Mouse (Mus musculus): ENCODE data around the gene Atp8a1. TPM values are rescaled to one million over a fixed set of nuclear protein-coding genes. Genes with fewer than 3 reads are reported as not detected.

Gene Atp8a1
- polyA plus RNA-seq, 1 experiment: 39.1 TPM

- Histone ChIP-seq H3K36me3 (replicated peaks; ENCODE audit: low read length) (peaks cover 94% of the 10 kb centered on the region), H3K27me3 (replicated peaks) (no peaks in the 10 kb centered on the region), H3K4me3 (replicated peaks) (no peak overlapping the region), H3K4me1 (peaks cover 45% of the 10 kb centered on the region), H3K9me3 (peaks cover 18% of the 10 kb centered on the region)
- TF ChIP-seq FLI1 (IDR thresholded peaks at IDR 0.05; ENCODE audit: low read length): no peak
- no peak for TF ChIP-seq GATA1 (IDR thresholded peaks at IDR 0.05; ENCODE audit: borderline replicate concordance, low read length)
Observed at GRCm38 (mm10) chr5:67735771-67736170, 111.5 kb downstream of the Atp8a1 start.

- H3K4me1 ChIP-seq: peaks cover 39% of the 10 kb centered on the region
- TF ChIP-seq FLI1 (IDR thresholded peaks at IDR 0.05; ENCODE audit: low read length) (no peak), GATA1 (IDR thresholded peaks at IDR 0.05; ENCODE audit: borderline replicate concordance, low read length) (no peak)
- peaks cover 94% of the 10 kb centered on the region for H3K36me3 ChIP-seq (replicated peaks; ENCODE audit: low read length)
- peaks cover 18% of the 10 kb centered on the region for H3K9me3 ChIP-seq
- H3K27me3 ChIP-seq (replicated peaks): no peaks in the 10 kb centered on the region
- H3K4me3 ChIP-seq (replicated peaks): no peak overlapping the region
Observed at GRCm38 (mm10) chr5:67733551-67734258, 113.5 kb downstream of the Atp8a1 start.

GRCm38 (mm10) chr5:67733150-67733549 lies 114.1 kb downstream of the Atp8a1 start:
- no peak overlapping the region for H3K4me3 ChIP-seq (replicated peaks)
- peaks cover 39% of the 10 kb centered on the region for H3K4me1 ChIP-seq
- H3K27me3 ChIP-seq (replicated peaks): no peaks in the 10 kb centered on the region
- peaks cover 94% of the 10 kb centered on the region for H3K36me3 ChIP-seq (replicated peaks; ENCODE audit: low read length)
- peaks cover 18% of the 10 kb centered on the region for H3K9me3 ChIP-seq
- TF ChIP-seq FLI1 (IDR thresholded peaks at IDR 0.05; ENCODE audit: low read length) (no peak), GATA1 (IDR thresholded peaks at IDR 0.05; ENCODE audit: borderline replicate concordance, low read length) (no peak)

- Histone ChIP-seq H3K4me3 (replicated peaks) (no peak overlapping the region), H3K9me3 (no peaks in the 10 kb centered on the region), H3K27me3 (replicated peaks) (no peaks in the 10 kb centered on the region), H3K4me1 (peaks cover 7% of the 10 kb centered on the region), H3K36me3 (replicated peaks; ENCODE audit: low read length) (peaks cover 95% of the 10 kb centered on the region)
- no peak for TF ChIP-seq FLI1 (IDR thresholded peaks at IDR 0.05; ENCODE audit: low read length)
- TF ChIP-seq GATA1 (IDR thresholded peaks at IDR 0.05; ENCODE audit: borderline replicate concordance, low read length): no peak
Observed at GRCm38 (mm10) chr5:67727755-67728154, 119.5 kb downstream of the Atp8a1 start.

GRCm38 (mm10) chr5:67726810-67727209 lies 120.4 kb downstream of the Atp8a1 start:
- no peaks in the 10 kb centered on the region for H3K27me3 ChIP-seq (replicated peaks)
- TF ChIP-seq FLI1 (IDR thresholded peaks at IDR 0.05; ENCODE audit: low read length) (no peak), GATA1 (IDR thresholded peaks at IDR 0.05; ENCODE audit: borderline replicate concordance, low read length) (no peak)
- H3K36me3 ChIP-seq (replicated peaks; ENCODE audit: low read length): peaks cover 96% of the 10 kb centered on the region
- no peaks in the 10 kb centered on the region; the same call in 1 of the 2 replicates for H3K4me1 ChIP-seq
- H3K4me3 ChIP-seq (replicated peaks): no peak overlapping the region
- H3K9me3 ChIP-seq: no peaks in the 10 kb centered on the region

- peaks cover 99% of the 10 kb centered on the region for H3K36me3 ChIP-seq (replicated peaks; ENCODE audit: low read length)
- TF ChIP-seq GATA1 (IDR thresholded peaks at IDR 0.05; ENCODE audit: borderline replicate concordance, low read length) (no peak), FLI1 (IDR thresholded peaks at IDR 0.05; ENCODE audit: low read length) (no peak)
- H3K9me3 ChIP-seq: no peaks in the 10 kb centered on the region
- peaks cover 35% of the 10 kb centered on the region for H3K4me1 ChIP-seq
- H3K27me3 ChIP-seq (replicated peaks): no peaks in the 10 kb centered on the region
- no peak overlapping the region for H3K4me3 ChIP-seq (replicated peaks)
Observed at GRCm38 (mm10) chr5:67701641-67702040, 145.6 kb downstream of the Atp8a1 start.

- Histone ChIP-seq H3K9me3 (no peaks in the 10 kb centered on the region), H3K36me3 (replicated peaks; ENCODE audit: low read length) (peaks cover 98% of the 10 kb centered on the region), H3K4me3 (replicated peaks) (no peak overlapping the region), H3K4me1 (peaks cover 35% of the 10 kb centered on the region), H3K27me3 (replicated peaks) (no peaks in the 10 kb centered on the region)
- TF ChIP-seq FLI1 (IDR thresholded peaks at IDR 0.05; ENCODE audit: low read length): no peak
- no peak for TF ChIP-seq GATA1 (IDR thresholded peaks at IDR 0.05; ENCODE audit: borderline replicate concordance, low read length)
Observed at GRCm38 (mm10) chr5:67699418-67699817, 147.8 kb downstream of the Atp8a1 start.

- Histone ChIP-seq H3K4me1 (peaks cover 38% of the 10 kb centered on the region), H3K36me3 (replicated peaks; ENCODE audit: low read length) (peaks cover 98% of the 10 kb centered on the region), H3K27me3 (replicated peaks) (no peaks in the 10 kb centered on the region), H3K4me3 (replicated peaks) (no peak overlapping the region), H3K9me3 (no peaks in the 10 kb centered on the region)
- TF ChIP-seq GATA1 (IDR thresholded peaks at IDR 0.05; ENCODE audit: borderline replicate concordance, low read length) (no peak), FLI1 (IDR thresholded peaks at IDR 0.05; ENCODE audit: low read length) (no peak)
Observed at GRCm38 (mm10) chr5:67698176-67698575, 149.1 kb downstream of the Atp8a1 start.

- Histone ChIP-seq H3K27me3 (replicated peaks) (no peaks in the 10 kb centered on the region), H3K36me3 (replicated peaks; ENCODE audit: low read length) (peaks cover 98% of the 10 kb centered on the region), H3K4me1 (peaks cover 38% of the 10 kb centered on the region), H3K4me3 (replicated peaks) (no peak overlapping the region), H3K9me3 (no peaks in the 10 kb centered on the region)
- TF ChIP-seq FLI1 (IDR thresholded peaks at IDR 0.05; ENCODE audit: low read length) (no peak), GATA1 (IDR thresholded peaks at IDR 0.05; ENCODE audit: borderline replicate concordance, low read length) (no peak)
Observed at GRCm38 (mm10) chr5:67696741-67697596, 150.3 kb downstream of the Atp8a1 start.

All from megakaryocyte, embryonic 14.5 days (primary cell).